Mouse (Mus musculus) ovary, postnatal 14 days (tissue): ENCODE results near the gene Adpgk.
"Not testable (repeated sequence)": the region's sequence is repeated elsewhere in the genome, so short reads cannot be mapped to it uniquely, and the experiment has no call there.

Source experiments
- DNase-seq: peaks from one replicate; pipeline ENCODE4 v3.0.0; 2022; ENCODE audit warnings: low spot score

Adpgk gene

GRCm38 (mm10) chr9:59289529-59290115 is 1.7 kb upstream of the Adpgk start:
- DNase-seq, result no peak

- DNase-seq, result no peak
Observed at GRCm38 (mm10) chr9:59291688-59292492, 532 bp downstream of the Adpgk start.

- no peak for DNase-seq
Observed at GRCm38 (mm10) chr9:59292493-59292875, 1.1 kb downstream of the Adpgk start.

- no peak for DNase-seq
Observed at GRCm38 (mm10) chr9:59296419-59296818, 5.1 kb downstream of the Adpgk start.

- DNase-seq, result no peak
Observed at GRCm38 (mm10) chr9:59307890-59308289, 16.5 kb downstream of the Adpgk start.

- DNase-seq, result no peak
Observed at GRCm38 (mm10) chr9:59310582-59311283, 19.4 kb downstream of the Adpgk start.

- DNase-seq, result no peak
Observed at GRCm38 (mm10) chr9:59311284-59311670, 19.9 kb downstream of the Adpgk start.

- DNase-seq, result no peak
Observed at GRCm38 (mm10) chr9:59316206-59316605, 24.8 kb downstream of the Adpgk start.

GRCm38 (mm10) chr9:59324351-59324750 is 33.0 kb downstream of the Adpgk start:
- no peak for DNase-seq

GRCm38 (mm10) chr9:59330055-59330454 is 38.7 kb downstream of the Adpgk start:
- DNase-seq, result no peak

GRCm38 (mm10) chr9:59336539-59336938 is 45.2 kb downstream of the Adpgk start:
- no peak for DNase-seq

- no peak for DNase-seq
Observed at GRCm38 (mm10) chr9:59337889-59338288, 46.5 kb downstream of the Adpgk start.

- no peak for DNase-seq
Observed at GRCm38 (mm10) chr9:59338411-59338810, 47.1 kb downstream of the Adpgk start.

- no peak for DNase-seq
Observed at GRCm38 (mm10) chr9:59339107-59339506, 47.7 kb downstream of the Adpgk start.

- DNase-seq, result no peak
Observed at GRCm38 (mm10) chr9:59340002-59340401, 48.6 kb downstream of the Adpgk start.

- no peak for DNase-seq
Observed at GRCm38 (mm10) chr9:59346176-59346575, 54.8 kb downstream of the Adpgk start.

- peak; percentile 1 for DNase-seq
Observed at GRCm38 (mm10) chr9:59352586-59353252, 61.4 kb downstream of the Adpgk start.

- peak; percentile 88 for DNase-seq
Observed at GRCm38 (mm10) chr9:59353253-59353639, 61.9 kb downstream of the Adpgk start, which contains the start of gene Bbs4. Gene Bbs4, minus strand, starts transcription at chr9:59353508.

- DNase-seq, result not testable (repeated sequence)
Observed at GRCm38 (mm10) chr9:59358041-59358440, 66.7 kb downstream of the Adpgk start.

- not testable (repeated sequence) for DNase-seq
Observed at GRCm38 (mm10) chr9:59360487-59360886, 69.1 kb downstream of the Adpgk start.

- DNase-seq, result no peak
Observed at GRCm38 (mm10) chr9:59369220-59369619, 77.9 kb downstream of the Adpgk start.

GRCm38 (mm10) chr9:59369646-59370045 is 78.3 kb downstream of the Adpgk start:
- DNase-seq, result no peak
